Mouse (Mus musculus) liver, embryonic 16.5 days (tissue): ENCODE data around the gene Speer4d. TPM values are rescaled to one million over a fixed set of nuclear protein-coding genes. Genes with fewer than 3 reads are reported as not detected.
"Not testable (repeated sequence)": the region's sequence is repeated elsewhere in the genome, so short reads cannot be mapped to it uniquely, and the experiment has no call there.

Experiments used
- ATAC-seq: fragments of 200-750 bp; cut with Nextera tagmentation; 2 replicates; pipeline ENCODE4 v1.8.0; 2017; ENCODE audit warnings: low read depth, mild to moderate bottlenecking, moderate number of reproducible peaks, moderate library complexity
- H3K27ac ChIP-seq: fragments of 300-500 bp; sonication (generic); 2 replicates; pipeline ENCODE4 v1.5.1; 2014; ENCODE audit warnings: mild to moderate bottlenecking, low read length
- H3K27me3 ChIP-seq: fragments of 300-500 bp; sonication (generic); 2 replicates; pipeline ENCODE4 v1.6.1; 2014; ENCODE audit warnings: low read depth, low read length, mixed read lengths; ENCODE audit not compliant: control insufficient read depth, insufficient read depth
- H3K36me3 ChIP-seq: fragments of 300-500 bp; sonication (generic); 2 replicates; pipeline ENCODE4 v1.6.1; 2014; ENCODE audit warnings: mild to moderate bottlenecking; ENCODE audit not compliant: control insufficient read depth, insufficient read depth
- H3K4me1 ChIP-seq: fragments of 300-500 bp; sonication (generic); 2 replicates; pipeline ENCODE4 v1.6.1; 2014; ENCODE audit warnings: low read depth, low read length, mixed read lengths; ENCODE audit not compliant: control insufficient read depth
- H3K4me2 ChIP-seq: fragments of 300-500 bp; sonication (generic); 2 replicates; pipeline ENCODE4 v1.6.1; 2014; ENCODE audit warnings: low read depth, low read length, mixed read lengths
- H3K4me3 ChIP-seq: fragments of 300-500 bp; sonication (generic); 2 replicates; pipeline ENCODE4 v1.5.1; 2014; ENCODE audit warnings: low read depth, mild to moderate bottlenecking, low read length
- H3K9ac ChIP-seq: fragments of 300-500 bp; sonication (generic); 2 replicates; pipeline ENCODE4 v1.6.1; 2014; ENCODE audit warnings: low read depth, low read length
- H3K9me3 ChIP-seq: fragments of 300-500 bp; sonication (generic); replicated peaks from 2 replicates; pipeline ENCODE4 v1.6.1; 2016; ENCODE audit warnings: low read length; ENCODE audit not compliant: control insufficient read depth
- WGBS: fragments of 180-500 bp; shearing (Covaris S2); extraction: QIAGEN DNeasy Blood & Tissue Kit; methylation state at CpG from one replicate; pipeline ENCODE4 v1.1.7; 2014; ENCODE audit not compliant: insufficient replicate concordance; 5-methylcytosine and 5-hydroxymethylcytosine counted together
- polyA plus RNA-seq: library from polyadenylated mRNA; unstranded; fragments of >200 nt; fragmentation: Nextera tagmentation; extraction: Ambion mirVana; gene quantifications from 2 replicates; pipeline ENCODE4 v1.2.1, GENCODE M21; 2015

The Speer4d gene
- polyA plus RNA-seq, 1 experiment from 2014 or later = not detected

- H3K27me3 ChIP-seq, H3K4me3 ChIP-seq, H3K4me1 ChIP-seq, H3K4me2 ChIP-seq, H3K27ac ChIP-seq, H3K36me3 ChIP-seq, H3K9me3 ChIP-seq, H3K9ac ChIP-seq, ATAC-seq: not testable (repeated sequence)
- WGBS = 21% methylated on average over 6 of the region's 6 CpGs
Observed at GRCm38 (mm10) chr5:15645707-15646106, 26.8 kb downstream of the Speer4d start.

GRCm38 (mm10) chr5:15652334-15652733, 33.5 kb downstream of the Speer4d start:
- not testable (repeated sequence) for ATAC-seq, H3K27ac ChIP-seq, H3K4me2 ChIP-seq, H3K9ac ChIP-seq, H3K4me1 ChIP-seq, H3K4me3 ChIP-seq, H3K9me3 ChIP-seq, H3K27me3 ChIP-seq, H3K36me3 ChIP-seq
- WGBS = 43% methylated on average over 2 of the region's 2 CpGs

GRCm38 (mm10) chr5:15656959-15657358, 38.1 kb downstream of the Speer4d start, which contains the start of gene 4930572O03Rik:
Gene 4930572O03Rik, minus strand, starts transcription at chr5:15657059.
- not testable (repeated sequence) for H3K9ac ChIP-seq, H3K27ac ChIP-seq, H3K4me2 ChIP-seq, H3K4me1 ChIP-seq, H3K27me3 ChIP-seq, H3K9me3 ChIP-seq, ATAC-seq, H3K36me3 ChIP-seq, H3K4me3 ChIP-seq
- WGBS = 32% methylated on average over 1 of the region's 1 CpGs

GRCm38 (mm10) chr5:15663847-15664246, 45.0 kb downstream of the Speer4d start:
- not testable (repeated sequence) for H3K36me3 ChIP-seq, H3K4me3 ChIP-seq, ATAC-seq, H3K4me1 ChIP-seq, H3K4me2 ChIP-seq, H3K27ac ChIP-seq, H3K9me3 ChIP-seq, H3K9ac ChIP-seq, H3K27me3 ChIP-seq
- 57% methylated on average over 7 of the region's 7 CpGs for WGBS

- H3K9ac ChIP-seq, H3K4me1 ChIP-seq, ATAC-seq, H3K36me3 ChIP-seq, H3K9me3 ChIP-seq, H3K4me2 ChIP-seq, H3K27ac ChIP-seq, H3K27me3 ChIP-seq, H3K4me3 ChIP-seq: not testable (repeated sequence)
- 71% methylated on average over 7 of the region's 18 CpGs for WGBS
Observed at GRCm38 (mm10) chr5:15670789-15671188, 51.9 kb downstream of the Speer4d start.

Other genes starting within 250 kb of the Speer4d start
- gene Gm21149, start 142.5 kb upstream of the Speer4d start, polyA plus RNA-seq = not detected in 2 replicates
- gene Gm21190, start 89.8 kb upstream of the Speer4d start, polyA plus RNA-seq = not detected in 2 replicates
- not detected in 2 replicates for gene Gm21083, start 41.7 kb upstream of the Speer4d start, polyA plus RNA-seq
- not detected in 2 replicates for gene 4930572O03Rik, start 38.0 kb downstream of the Speer4d start, polyA plus RNA-seq
- gene Speer4c, start 95.2 kb downstream of the Speer4d start, polyA plus RNA-seq = not detected in 2 replicates